In genomic region chr11:82434091-82434831, GRCm38 (mm10) we compare ENCODE assay signal across 9 mouse cellular contexts. TPM values are rescaled to one million over a fixed set of nuclear protein-coding genes. Genes with fewer than 3 reads are reported as not detected.
DNase-seq lines count a peak whose midpoint lies in the region; ATAC-seq and TF ChIP-seq lines count a peak whose summit lies in the region.
"Had no signal": no experiment of that assay in that cellular context is flagged by ENCODE, and none has a peak within 500 bp of the region (broad histone marks: within the 10 kb centered on the region; RNA-seq: fewer than 3 reads in every experiment).

No protein-coding gene starts in this region.

- H3K4me3 ChIP-seq in E14TG2a.4 (replicated peaks; ENCODE audit: low read length): peak overlapping the region; percentile 80
- no peak overlapping the region for H3K4me3 ChIP-seq in liver, embryonic 15.5 days (replicated peaks)

- H3K4me1 ChIP-seq in E14TG2a.4 (replicated peaks; ENCODE audit: low read depth, low read length): peaks cover 7% of the 10 kb centered on the region
- H3K4me1 ChIP-seq in liver, embryonic 15.5 days (replicated peaks): no peaks in the 10 kb centered on the region

- H3K4me2 ChIP-seq in liver, embryonic 15.5 days: peak overlapping the region; percentile 15; the same call in 1 of the 2 replicates

- DNase-seq in cerebellum, postnatal 10 days: peak; percentile 24 to 27
- no peak for DNase-seq in cerebellum, adult 11-12 months
- DNase-seq in MN1 (ENCODE audit: low spot score): no peak
- no peak for DNase-seq in frontal cortex, postnatal 36 days (ENCODE audit: low spot score in 2 of 2)
- no peak for DNase-seq in urinary bladder, adult 18-20 months (ENCODE audit: low spot score in 2 of 2)

- ATAC-seq in granulocyte monocyte progenitor cell, adult 5-6 weeks (replicated peaks; ENCODE audit: poor library complexity, severe bottlenecking): peak; percentile 20; the same call in 1 of the 2 replicates
- no peak for ATAC-seq in liver, embryonic 15.5 days (ENCODE audit: insufficient read depth)

- TF ChIP-seq CTCF in E14TG2a.4 (conservative IDR thresholded peaks at IDR 0.05; ENCODE audit: low read length): no peak

- H3K9me3 ChIP-seq in E14TG2a.4 (ENCODE audit: low read length): no peaks in the 10 kb centered on the region; the same call in 1 of the 2 replicates
- H3K9me3 ChIP-seq in liver, embryonic 15.5 days (replicated peaks): no peaks in the 10 kb centered on the region

- peaks cover 79% of the 10 kb centered on the region for H3K27me3 ChIP-seq in E14TG2a.4 (ENCODE audit: insufficient read depth, low read length)
- H3K27me3 ChIP-seq in liver, embryonic 15.5 days: peaks cover 66% of the 10 kb centered on the region

- WGBS in liver, embryonic 15.5 days (ENCODE audit: insufficient replicate concordance): 3% methylated on average over 62 of the region's 62 CpGs

- no peak overlapping the region for H3K9ac ChIP-seq in liver, embryonic 15.5 days

- no peak overlapping the region for H3K27ac ChIP-seq in liver, embryonic 15.5 days (replicated peaks)

- no peaks in the 10 kb centered on the region for H3K36me3 ChIP-seq in E14TG2a.4 (ENCODE audit: insufficient read depth, low read length)
- H3K36me3 ChIP-seq in liver, embryonic 15.5 days (replicated peaks): no peaks in the 10 kb centered on the region

RNA-seq across cellular contexts. Expression of gene Tmem132e, which starts 45.6 kb away (rescaled TPM):
- total RNA-seq in granulocyte monocyte progenitor cell, adult 5-6 weeks (2014; fragmentation: Nextera tagmentation): not detected in 2 replicates
- total RNA-seq in granulocyte monocyte progenitor cell, adult 5-6 weeks (2017): not detected in 2 replicates
- polyA plus RNA-seq in liver, embryonic 15.5 days (2015; fragmentation: Nextera tagmentation; extraction: Ambion mirVana): 0.23 TPM in 2 replicates
- total RNA-seq: neutrophil, adult 5-6 weeks had no signal

Comparison
In these comparisons a context has a peak if more than half of its experiments do, and no peak if none do; other contexts are left out.
1. DNase-seq: peak in cerebellum, postnatal 10 days (2 of 2); none in cerebellum, adult 11-12 months (single experiment), MN1 (single experiment), frontal cortex, postnatal 36 days (0 of 2) and urinary bladder, adult 18-20 months (0 of 2).